Mouse (Mus musculus) ES-Bruce4 (cell line): ENCODE measurements around the gene E4f1.

Experiments
- CTCF ChIP-seq: IDR thresholded peaks from one replicate; pipeline ENCODE4 v1.8.1; 2011; ENCODE audit warnings: low read depth, low read length
- EP300 ChIP-seq: IDR thresholded peaks from 2 replicates; pipeline ENCODE4 v1.6.1; 2011; ENCODE audit warnings: low read depth, low read length; ENCODE audit not compliant: insufficient read depth
- POLR2A ChIP-seq: IDR thresholded peaks from one replicate; pipeline ENCODE4 v1.8.1; 2011; ENCODE audit warnings: low read length; ENCODE audit not compliant: insufficient read depth

DNA sequence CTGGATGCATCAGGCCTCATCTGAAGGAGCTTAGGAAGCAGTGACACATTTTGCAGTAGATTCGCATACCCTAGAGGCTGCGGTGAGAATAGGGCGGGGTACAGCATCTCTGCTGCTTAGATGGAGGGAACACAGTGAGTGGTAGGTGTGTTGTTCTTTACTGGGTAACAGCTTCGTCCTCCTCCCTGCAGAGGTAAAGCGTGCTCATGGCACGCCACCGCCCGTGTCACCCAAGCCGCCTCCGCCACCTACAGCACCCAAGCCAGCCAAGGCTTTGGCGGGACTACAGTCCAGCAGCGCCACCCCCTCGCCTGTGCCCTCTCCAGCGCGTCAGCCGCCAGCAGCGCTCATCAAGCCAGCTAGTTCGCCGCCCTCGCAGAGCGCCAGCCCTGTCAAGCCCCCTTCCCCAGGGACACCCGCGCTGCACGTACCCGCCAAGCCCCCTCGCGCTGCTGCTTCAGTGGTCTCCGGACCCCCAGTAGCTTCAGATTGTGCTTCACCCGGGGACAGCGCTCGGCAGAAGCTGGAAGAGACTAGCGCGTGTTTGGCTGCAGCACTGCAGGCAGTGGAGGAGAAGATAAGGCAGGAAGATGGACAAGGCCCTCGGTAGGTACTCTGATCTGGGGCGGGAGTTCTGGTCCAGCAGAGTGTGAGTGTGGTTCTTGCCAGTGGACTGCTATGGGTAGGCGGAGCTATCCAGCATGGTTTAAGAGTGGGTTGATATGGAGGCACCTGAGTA lies 36.4 kb upstream of the E4f1 start:
- TF ChIP-seq CTCF, result no peak
- no peak for TF ChIP-seq POLR2A
- TF ChIP-seq EP300, result no peak
